Mouse (Mus musculus): ENCODE measurements around the gene Camsap3. TPM values are rescaled to one million over a fixed set of nuclear protein-coding genes. Genes with fewer than 3 reads are reported as not detected.

The Camsap3 gene
- polyA plus RNA-seq, 1 experiment from 2014 or later = 23.4 TPM

DNA sequence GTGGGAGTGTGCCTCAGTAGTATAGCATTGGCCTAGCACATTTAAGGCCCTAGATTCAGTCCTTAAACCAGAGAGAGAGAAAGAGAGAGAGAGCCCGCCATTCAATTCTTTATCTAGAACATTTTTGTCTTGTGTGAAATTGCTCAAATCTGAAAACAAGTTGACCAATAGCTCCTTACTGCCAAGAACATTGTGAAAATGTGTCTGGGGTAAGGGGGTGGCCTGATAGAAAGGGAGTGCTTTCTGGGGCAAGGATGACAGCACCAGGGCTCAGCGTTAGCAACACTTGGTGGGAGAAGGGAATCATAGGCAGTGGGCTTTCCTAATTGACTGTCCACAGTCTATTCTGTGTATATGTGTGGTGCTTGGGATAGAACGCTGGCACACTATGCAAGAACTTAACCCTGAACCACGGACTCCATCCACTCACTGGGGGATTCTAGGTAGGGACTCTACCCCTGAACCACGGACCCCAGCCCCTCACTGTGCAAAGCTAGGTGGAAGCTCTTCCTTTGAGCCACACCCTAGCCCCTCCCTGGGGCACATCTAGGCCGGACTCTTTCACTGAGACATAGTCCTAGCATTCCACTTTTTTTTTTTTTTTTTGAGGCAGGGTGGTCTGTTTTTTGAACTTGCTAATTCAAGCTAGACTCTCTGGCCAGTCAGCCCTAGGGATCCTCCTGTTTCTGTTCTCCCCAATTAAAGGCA is 59.9 kb downstream of the Camsap3 start:
- no peaks in the 10 kb centered on the region for H3K36me3 ChIP-seq (ENCODE audit: control insufficient read depth, insufficient read depth, low read length)
- no peak for ATAC-seq

GRCm38 (mm10) chr8:3647561-3647960 is 60.5 kb downstream of the Camsap3 start:
- no peak overlapping the region for H3K9ac ChIP-seq (ENCODE audit: low read depth, low read length)
- H3K9me3 ChIP-seq (ENCODE audit: control insufficient read depth, low read length) = no peaks in the 10 kb centered on the region
- H3K4me2 ChIP-seq (ENCODE audit: low read depth, low read length) = no peak overlapping the region
- 71% methylated on average over 4 of the region's 4 CpGs for WGBS
- no peaks in the 10 kb centered on the region for H3K36me3 ChIP-seq (ENCODE audit: control insufficient read depth, insufficient read depth, low read length)
- no peak overlapping the region for H3K4me3 ChIP-seq (ENCODE audit: low read length)
- no peaks in the 10 kb centered on the region for H3K4me1 ChIP-seq (ENCODE audit: control insufficient read depth, insufficient read depth, low read length)
- H3K27me3 ChIP-seq (replicated peaks; ENCODE audit: control insufficient read depth, insufficient read depth, low read length) = no peaks in the 10 kb centered on the region
- H3K27ac ChIP-seq (ENCODE audit: low read length) = no peak overlapping the region
- ATAC-seq = no peak

More for the DNA sequence above, 59.9 kb downstream of the Camsap3 start:
- 84% methylated on average over 6 of the region's 6 CpGs for WGBS
- Histone ChIP-seq H3K9ac (ENCODE audit: low read depth, low read length) (no peak overlapping the region), H3K9me3 (ENCODE audit: control insufficient read depth, low read length) (no peaks in the 10 kb centered on the region), H3K27ac (ENCODE audit: low read length) (no peak overlapping the region), H3K4me2 (ENCODE audit: low read depth, low read length) (no peak overlapping the region), H3K4me3 (ENCODE audit: low read length) (no peak overlapping the region), H3K4me1 (ENCODE audit: control insufficient read depth, insufficient read depth, low read length) (no peaks in the 10 kb centered on the region), H3K27me3 (replicated peaks; ENCODE audit: control insufficient read depth, insufficient read depth, low read length) (no peaks in the 10 kb centered on the region)

DNA sequence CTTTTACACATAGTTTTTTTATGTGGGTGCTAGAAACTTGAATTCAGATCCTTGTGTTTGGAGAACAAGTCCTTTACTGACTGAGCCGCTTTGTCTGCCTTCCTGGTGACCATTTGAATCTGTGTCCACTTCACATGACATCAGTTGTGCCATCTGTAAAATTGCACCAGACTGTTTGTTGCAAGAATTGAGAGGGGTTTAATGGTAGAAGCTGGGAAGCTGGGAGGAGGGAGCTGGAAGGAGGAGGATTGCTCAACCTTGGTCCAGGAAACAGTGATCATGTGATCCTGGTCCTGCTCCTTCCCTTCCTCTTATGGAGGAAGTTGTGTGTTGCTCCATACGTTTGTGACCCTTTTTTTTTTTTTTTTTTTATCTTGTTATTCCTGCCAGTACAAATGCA is 61.2 kb downstream of the Camsap3 start:
- 56% methylated on average over 2 of the region's 2 CpGs for WGBS
- H3K27ac ChIP-seq (ENCODE audit: low read length) = no peak overlapping the region
- H3K27me3 ChIP-seq (replicated peaks; ENCODE audit: control insufficient read depth, insufficient read depth, low read length) = no peaks in the 10 kb centered on the region
- H3K4me3 ChIP-seq (ENCODE audit: low read length) = no peak overlapping the region
- H3K4me2 ChIP-seq (ENCODE audit: low read depth, low read length) = no peak overlapping the region
- H3K9me3 ChIP-seq (ENCODE audit: control insufficient read depth, low read length) = no peaks in the 10 kb centered on the region
- no peak overlapping the region for H3K9ac ChIP-seq (ENCODE audit: low read depth, low read length)
- ATAC-seq = no peak
- no peaks in the 10 kb centered on the region for H3K4me1 ChIP-seq (ENCODE audit: control insufficient read depth, insufficient read depth, low read length)
- no peaks in the 10 kb centered on the region for H3K36me3 ChIP-seq (ENCODE audit: control insufficient read depth, insufficient read depth, low read length)

DNA sequence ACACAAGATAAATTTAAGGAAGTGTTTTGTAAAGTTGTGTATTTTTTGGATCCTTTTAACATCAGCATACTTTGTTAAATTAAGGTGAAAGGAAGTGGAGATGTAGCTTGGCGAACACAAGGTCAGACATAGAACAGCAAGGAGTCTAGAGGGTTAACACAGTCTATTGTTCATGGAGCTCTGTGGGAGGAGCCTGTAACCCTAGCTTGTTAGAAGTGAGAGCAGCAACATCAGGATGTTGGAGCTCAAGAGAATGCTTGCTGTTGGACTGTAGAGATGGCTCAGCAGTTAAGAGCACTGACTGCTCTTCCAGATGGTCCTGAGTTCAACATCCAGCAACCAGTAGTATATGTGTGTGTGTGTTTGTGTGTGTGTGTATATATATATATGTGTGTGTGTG is 61.9 kb downstream of the Camsap3 start:
- Histone ChIP-seq H3K4me1 (ENCODE audit: control insufficient read depth, insufficient read depth, low read length) (no peaks in the 10 kb centered on the region), H3K27ac (ENCODE audit: low read length) (no peak overlapping the region), H3K36me3 (ENCODE audit: control insufficient read depth, insufficient read depth, low read length) (no peaks in the 10 kb centered on the region), H3K9ac (ENCODE audit: low read depth, low read length) (no peak overlapping the region), H3K27me3 (replicated peaks; ENCODE audit: control insufficient read depth, insufficient read depth, low read length) (no peaks in the 10 kb centered on the region), H3K9me3 (ENCODE audit: control insufficient read depth, low read length) (no peaks in the 10 kb centered on the region), H3K4me3 (ENCODE audit: low read length) (no peak overlapping the region), H3K4me2 (ENCODE audit: low read depth, low read length) (no peak overlapping the region; the same call in 1 of the 2 replicates)
- 45% methylated on average over 1 of the region's 1 CpGs for WGBS
- no peak for ATAC-seq

DNA sequence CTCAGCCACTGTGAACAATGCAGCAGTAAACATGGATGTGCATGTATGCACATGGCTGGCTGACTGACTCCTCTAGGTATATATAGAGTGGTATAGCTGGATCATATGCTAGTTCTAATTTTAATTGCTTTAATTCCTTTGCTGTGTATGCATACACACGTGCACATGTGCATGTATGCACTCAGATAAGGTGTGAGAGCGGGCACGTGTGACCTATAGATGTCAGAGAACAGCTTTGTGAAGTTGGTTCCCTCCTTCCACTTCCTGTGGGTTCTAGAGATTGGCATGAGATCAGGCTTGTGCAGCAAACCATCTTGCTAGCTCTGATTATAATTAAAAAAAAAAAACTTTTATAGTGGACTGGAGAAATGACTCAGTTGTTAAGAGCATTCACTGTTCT is 65.8 kb downstream of the Camsap3 start:
- H3K27me3 ChIP-seq (replicated peaks; ENCODE audit: control insufficient read depth, insufficient read depth, low read length) = no peaks in the 10 kb centered on the region
- H3K9me3 ChIP-seq (ENCODE audit: control insufficient read depth, low read length) = no peaks in the 10 kb centered on the region
- ATAC-seq = no peak
- no peak overlapping the region for H3K4me2 ChIP-seq (ENCODE audit: low read depth, low read length)
- WGBS = 74% methylated on average over 3 of the region's 3 CpGs
- no peaks in the 10 kb centered on the region for H3K36me3 ChIP-seq (ENCODE audit: control insufficient read depth, insufficient read depth, low read length)
- no peaks in the 10 kb centered on the region for H3K4me1 ChIP-seq (ENCODE audit: control insufficient read depth, insufficient read depth, low read length)
- no peak overlapping the region for H3K4me3 ChIP-seq (ENCODE audit: low read length)
- no peak overlapping the region for H3K27ac ChIP-seq (ENCODE audit: low read length)
- no peak overlapping the region for H3K9ac ChIP-seq (ENCODE audit: low read depth, low read length)

DNA sequence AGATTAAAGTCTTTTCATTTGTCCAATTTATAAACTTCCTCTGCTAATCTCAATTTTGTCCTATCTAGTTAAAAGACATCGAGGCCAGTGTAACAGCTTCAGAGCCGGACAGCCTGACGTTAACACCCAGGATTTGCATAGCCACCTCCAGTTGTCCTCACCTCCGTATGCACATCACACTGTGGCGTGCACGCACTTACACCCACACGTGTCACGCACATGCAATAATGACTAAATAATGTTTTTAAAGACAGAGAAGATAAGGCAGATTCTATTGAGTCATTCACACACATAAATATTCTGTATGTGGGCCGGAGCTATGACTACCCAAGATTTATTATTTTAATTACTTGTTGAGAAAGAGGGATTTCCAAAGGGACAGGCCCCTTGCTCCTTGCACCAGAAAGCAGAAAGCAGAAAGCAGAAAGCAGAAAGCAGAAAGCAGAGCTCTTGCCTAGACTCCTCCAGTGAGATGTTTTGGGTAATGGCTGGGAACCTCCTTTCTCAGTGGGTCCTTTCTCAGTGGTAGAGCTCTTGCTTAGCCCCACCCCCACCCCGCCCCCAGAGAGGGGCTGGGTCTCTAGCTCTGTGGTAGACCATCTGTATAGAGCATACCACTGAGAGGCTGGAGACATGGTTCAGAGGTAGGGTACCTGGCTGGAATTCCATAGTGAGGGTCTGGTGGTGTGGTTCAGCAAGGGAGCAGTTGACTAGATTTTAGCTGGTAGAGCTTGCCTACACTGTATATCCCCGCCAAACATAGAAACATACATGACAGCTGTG is 67.8 kb downstream of the Camsap3 start:
- Histone ChIP-seq H3K27ac (ENCODE audit: low read length) (no peak overlapping the region), H3K27me3 (replicated peaks; ENCODE audit: control insufficient read depth, insufficient read depth, low read length) (no peaks in the 10 kb centered on the region), H3K36me3 (ENCODE audit: control insufficient read depth, insufficient read depth, low read length) (no peaks in the 10 kb centered on the region), H3K9me3 (ENCODE audit: control insufficient read depth, low read length) (no peaks in the 10 kb centered on the region), H3K4me2 (ENCODE audit: low read depth, low read length) (no peak overlapping the region), H3K4me1 (ENCODE audit: control insufficient read depth, insufficient read depth, low read length) (no peaks in the 10 kb centered on the region), H3K9ac (ENCODE audit: low read depth, low read length) (no peak overlapping the region), H3K4me3 (ENCODE audit: low read length) (no peak overlapping the region)
- ATAC-seq = no peak
- 66% methylated on average over 11 of the region's 11 CpGs for WGBS

GRCm38 (mm10) chr8:3655526-3655925 is 68.4 kb downstream of the Camsap3 start, which contains the start of gene Retn:
Retn (plus strand) TSS chr8:3655770.
- no peak for ATAC-seq

DNA sequence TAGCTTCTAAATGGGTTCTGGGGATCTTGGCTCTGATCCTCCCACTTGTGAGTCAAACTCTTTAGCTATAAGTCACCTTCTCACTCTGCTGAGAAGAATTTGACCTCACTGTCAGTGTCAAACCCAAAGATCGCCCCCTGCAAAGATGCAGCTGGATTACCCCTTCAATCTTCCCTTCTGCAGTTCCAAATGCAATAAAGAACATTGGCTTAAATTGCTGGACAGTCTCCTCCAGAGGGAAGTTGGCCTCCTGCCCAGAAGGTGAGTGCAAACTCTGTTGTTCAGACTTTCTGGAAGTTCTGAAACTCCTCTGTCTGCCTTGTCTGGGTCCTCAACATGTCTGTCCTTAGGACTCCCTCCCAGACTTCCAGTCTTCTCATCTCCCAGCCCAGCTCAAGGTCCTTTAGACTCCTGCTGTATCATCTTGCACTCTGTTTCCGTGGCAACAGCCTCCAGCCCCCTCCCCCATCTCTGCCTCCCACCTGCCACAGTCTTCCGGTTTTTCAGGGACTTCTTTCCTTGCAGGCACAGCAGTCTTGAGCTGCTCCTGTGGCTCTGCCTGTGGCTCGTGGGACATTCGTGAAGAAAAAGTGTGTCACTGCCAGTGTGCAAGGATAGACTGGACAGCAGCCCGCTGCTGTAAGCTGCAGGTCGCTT is 69.8 kb downstream of the Camsap3 start:
- Histone ChIP-seq H3K9me3 (ENCODE audit: control insufficient read depth, low read length) (no peaks in the 10 kb centered on the region), H3K9ac (ENCODE audit: low read depth, low read length) (no peak overlapping the region), H3K4me1 (ENCODE audit: control insufficient read depth, insufficient read depth, low read length) (no peaks in the 10 kb centered on the region), H3K27ac (ENCODE audit: low read length) (no peak overlapping the region), H3K4me3 (ENCODE audit: low read length) (no peak overlapping the region), H3K27me3 (replicated peaks; ENCODE audit: control insufficient read depth, insufficient read depth, low read length) (no peaks in the 10 kb centered on the region), H3K36me3 (ENCODE audit: control insufficient read depth, insufficient read depth, low read length) (no peaks in the 10 kb centered on the region), H3K4me2 (ENCODE audit: low read depth, low read length) (no peak overlapping the region)
- WGBS = 31% methylated on average over 7 of the region's 7 CpGs
- ATAC-seq = no peak

More at GRCm38 (mm10) chr8:3655526-3655925, 68.4 kb downstream of the Camsap3 start, which contains the start of gene Retn:
- no peak within 1 kb of the TSS for H3K4me2 ChIP-seq (ENCODE audit: low read depth, low read length)
- no peaks in the 10 kb centered on the region for H3K27me3 ChIP-seq (replicated peaks; ENCODE audit: control insufficient read depth, insufficient read depth, low read length)
- WGBS = 59% methylated on average over 3 of the region's 3 CpGs
- no peak within 1 kb of the TSS for H3K9ac ChIP-seq (ENCODE audit: low read depth, low read length)
- H3K4me1 ChIP-seq (ENCODE audit: control insufficient read depth, insufficient read depth, low read length) = no peaks in the 10 kb centered on the region
- no peak within 1 kb of the TSS for H3K4me3 ChIP-seq (ENCODE audit: low read length)
- H3K27ac ChIP-seq (ENCODE audit: low read length) = no peak within 1 kb of the TSS
- H3K9me3 ChIP-seq (ENCODE audit: control insufficient read depth, low read length) = no peaks in the 10 kb centered on the region
- no peaks in the 10 kb centered on the region for H3K36me3 ChIP-seq (ENCODE audit: control insufficient read depth, insufficient read depth, low read length)

Measured in intestine, embryonic 16.5 days (tissue).